Mouse (Mus musculus) midbrain, postnatal 0 days (tissue): ENCODE measurements around the gene Chid1. TPM values are rescaled to one million over a fixed set of nuclear protein-coding genes. Genes with fewer than 3 reads are reported as not detected.
A peak's percentile ranks its signal among the peaks of the same experiment; 100 is the strongest.

ENCODE experiments used
- ATAC-seq: fragments of 200-750 bp; cut with Nextera tagmentation; 2 replicates; pipeline ENCODE4 v1.8.0; 2017; ENCODE audit warnings: moderate number of reproducible peaks, mild to moderate bottlenecking, moderate TSS enrichment, moderate library complexity; ENCODE audit not compliant: low FRiP score
- DNase-seq: peaks from one replicate; pipeline ENCODE4 v3.0.0-alpha.2; 2015; ENCODE audit warnings: low spot score
- H3K27ac ChIP-seq: fragments of 300-500 bp; sonication (generic); 2 replicates; pipeline ENCODE4 v1.5.1; 2014; ENCODE audit warnings: low read depth, mild to moderate bottlenecking, low read length, mixed read lengths
- H3K27me3 ChIP-seq: fragments of 300-500 bp; sonication (generic); 2 replicates; pipeline ENCODE4 v1.6.1; 2014; ENCODE audit warnings: low read length, control low read depth, mixed read lengths; ENCODE audit not compliant: insufficient read depth
- H3K36me3 ChIP-seq: fragments of 300-500 bp; sonication (generic); 2 replicates; pipeline ENCODE4 v1.6.1; 2014; ENCODE audit warnings: low read length, control low read depth, mixed read lengths; ENCODE audit not compliant: insufficient read depth
- H3K4me1 ChIP-seq: fragments of 300-500 bp; sonication (generic); 2 replicates; pipeline ENCODE4 v1.6.1; 2014; ENCODE audit warnings: mild to moderate bottlenecking, control low read depth, antibody characterized with exemption, low read length, mixed read lengths; ENCODE audit not compliant: insufficient read depth
- H3K4me2 ChIP-seq: fragments of 300-500 bp; sonication (generic); 2 replicates; pipeline ENCODE4 v1.6.1; 2014; ENCODE audit warnings: low read depth, mild to moderate bottlenecking, low read length, mixed read lengths; ENCODE audit not compliant: poor library complexity, severe bottlenecking
- H3K4me3 ChIP-seq: fragments of 300-500 bp; sonication (generic); 2 replicates; pipeline ENCODE4 v1.5.1; 2014; ENCODE audit warnings: low read depth, mild to moderate bottlenecking, low read length, moderate library complexity
- H3K9ac ChIP-seq: fragments of 300-500 bp; sonication (generic); replicated peaks from 2 replicates; pipeline ENCODE4 v1.6.1; 2014; ENCODE audit warnings: mild to moderate bottlenecking, low read length, moderate library complexity, mixed read lengths; ENCODE audit not compliant: poor library complexity, severe bottlenecking
- H3K9me3 ChIP-seq: fragments of 300-500 bp; sonication (generic); 2 replicates; pipeline ENCODE4 v1.6.1; 2016; ENCODE audit warnings: low read length, control low read depth
- CTCF ChIP-seq: IDR thresholded peaks from 2 replicates; pipeline ENCODE4 v1.5.1; 2016; ENCODE audit warnings: antibody characterized with exemption, mild to moderate bottlenecking
- WGBS: fragments of 180-500 bp; shearing (Covaris S2); extraction: QIAGEN DNeasy Blood & Tissue Kit; methylation state at CpG from one replicate; pipeline ENCODE4 v1.1.7; 2014; 5-methylcytosine and 5-hydroxymethylcytosine counted together
- polyA plus RNA-seq: library from polyadenylated mRNA; unstranded; fragments of >200 nt; fragmentation: Nextera tagmentation; extraction: Ambion mirVana; gene quantifications from 2 replicates; pipeline ENCODE4 v1.2.1, GENCODE M21; 2015
- total RNA-seq: library from RNA; depleted of rRNA; stranded (reverse); fragments of >200 nt; gene quantifications from 2 replicates; pipeline ENCODE4 v1.2.3, GENCODE M21; 2014

The Chid1 gene
- total and polyA plus RNA-seq, 2 experiments from 2014 or later, result 35.4 to 47.5 TPM

GRCm38 (mm10) chr7:141508160-141508559 lies 31.5 kb downstream of the Chid1 start:
- Histone ChIP-seq H3K4me2 (no peak overlapping the region), H3K4me3 (no peak overlapping the region), H3K9me3 (no peaks in the 10 kb centered on the region), H3K36me3 (peaks cover 15% of the 10 kb centered on the region), H3K9ac (no peak overlapping the region), H3K4me1 (no peaks in the 10 kb centered on the region), H3K27ac (no peak overlapping the region), H3K27me3 (no peaks in the 10 kb centered on the region)
- ATAC-seq (no peak), DNase-seq (no peak)
- TF ChIP-seq CTCF, result no peak

- Histone ChIP-seq H3K9me3 (no peaks in the 10 kb centered on the region), H3K4me1 (no peaks in the 10 kb centered on the region), H3K27me3 (no peaks in the 10 kb centered on the region), H3K36me3 (peaks cover 22% of the 10 kb centered on the region), H3K9ac (no peak overlapping the region), H3K4me2 (no peak overlapping the region), H3K4me3 (no peak overlapping the region), H3K27ac (no peak overlapping the region)
- no peak for TF ChIP-seq CTCF
- no peak for DNase-seq
- ATAC-seq, result no peak
- 73% methylated on average over 2 of the region's 2 CpGs for WGBS
These were observed 33.4 kb downstream of the Chid1 start for GRCm38 (mm10) chr7:141506278-141506677.

- Histone ChIP-seq H3K4me2 (no peak overlapping the region), H3K9me3 (no peaks in the 10 kb centered on the region), H3K4me1 (no peaks in the 10 kb centered on the region), H3K9ac (no peak overlapping the region), H3K36me3 (peaks cover 24% of the 10 kb centered on the region), H3K4me3 (no peak overlapping the region), H3K27ac (no peak overlapping the region), H3K27me3 (no peaks in the 10 kb centered on the region)
- DNase-seq (peak; percentile 53), ATAC-seq (no peak)
- TF ChIP-seq CTCF, result no peak
- WGBS, result 95% methylated on average over 5 of the region's 5 CpGs
These were observed 37.1 kb downstream of the Chid1 start for GRCm38 (mm10) chr7:141502556-141502905.

- H3K27ac ChIP-seq, result no peak overlapping the region
- TF ChIP-seq CTCF, result no peak
- H3K27me3 ChIP-seq, result no peaks in the 10 kb centered on the region
- no peaks in the 10 kb centered on the region for H3K9me3 ChIP-seq
- H3K4me1 ChIP-seq, result no peaks in the 10 kb centered on the region
- no peak overlapping the region for H3K9ac ChIP-seq
- H3K4me3 ChIP-seq, result no peak overlapping the region
- DNase-seq (peak; percentile 28), ATAC-seq (no peak)
- no peak overlapping the region for H3K4me2 ChIP-seq
- 87% methylated on average over 7 of the region's 7 CpGs for WGBS
- peaks cover 24% of the 10 kb centered on the region for H3K36me3 ChIP-seq
These were observed 37.7 kb downstream of the Chid1 start for GRCm38 (mm10) chr7:141501820-141502555.

GRCm38 (mm10) chr7:141497600-141497999 lies 42.1 kb downstream of the Chid1 start:
- H3K27me3 ChIP-seq, result no peaks in the 10 kb centered on the region
- TF ChIP-seq CTCF, result no peak
- H3K27ac ChIP-seq, result no peak overlapping the region
- H3K9me3 ChIP-seq, result no peaks in the 10 kb centered on the region
- H3K4me1 ChIP-seq, result no peaks in the 10 kb centered on the region
- no peak overlapping the region for H3K4me2 ChIP-seq
- H3K9ac ChIP-seq, result no peak overlapping the region
- H3K36me3 ChIP-seq, result peaks cover 49% of the 10 kb centered on the region
- ATAC-seq, result no peak
- H3K4me3 ChIP-seq, result no peak overlapping the region
- DNase-seq, result no peak
- WGBS, result 96% methylated on average over 3 of the region's 3 CpGs

GRCm38 (mm10) chr7:141495940-141496339 lies 43.7 kb downstream of the Chid1 start:
- no peak for ATAC-seq
- WGBS, result 90% methylated on average over 4 of the region's 4 CpGs

More at GRCm38 (mm10) chr7:141495940-141496339, 43.7 kb downstream of the Chid1 start:
- H3K4me1 ChIP-seq, result no peaks in the 10 kb centered on the region
- no peak for TF ChIP-seq CTCF
- no peak for DNase-seq
- no peaks in the 10 kb centered on the region for H3K27me3 ChIP-seq
- no peak overlapping the region for H3K4me3 ChIP-seq
- peaks cover 47% of the 10 kb centered on the region for H3K36me3 ChIP-seq
- no peak overlapping the region for H3K4me2 ChIP-seq
- no peak overlapping the region for H3K27ac ChIP-seq
- no peaks in the 10 kb centered on the region for H3K9me3 ChIP-seq
- H3K9ac ChIP-seq, result no peak overlapping the region
